8 mouse cellular contexts compared by ENCODE assay signal in the genomic region with DNA sequence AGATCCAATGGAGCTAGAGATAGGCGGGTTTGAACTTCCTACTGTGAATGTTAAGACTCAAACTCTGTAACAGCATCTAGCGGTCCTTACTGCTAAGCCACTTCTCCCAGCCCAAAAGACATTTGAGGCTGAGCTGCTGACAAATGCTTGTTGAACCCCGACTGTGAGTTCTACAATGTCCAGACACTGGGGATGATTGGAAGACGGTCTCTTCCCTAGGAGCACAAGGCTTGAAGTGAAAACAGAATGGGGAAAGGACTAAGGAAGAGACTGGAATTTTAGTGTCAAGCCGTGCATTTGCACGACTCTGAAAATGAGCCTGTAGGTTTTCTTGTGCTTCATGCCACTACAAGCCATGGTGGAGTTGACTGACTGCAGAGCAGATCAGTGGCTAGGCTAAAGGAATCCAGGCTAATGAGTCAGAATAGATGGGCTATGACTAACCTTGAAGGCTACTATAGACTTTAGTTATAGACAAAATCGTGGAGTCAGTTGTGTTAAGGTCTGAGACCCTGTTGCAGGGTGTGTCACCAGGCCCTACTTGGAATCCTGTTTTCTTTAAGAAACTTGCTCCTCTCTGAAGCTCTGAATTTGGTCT. TPM values are rescaled to one million over a fixed set of nuclear protein-coding genes. Genes with fewer than 3 reads are reported as not detected.
DNase-seq lines count a peak whose midpoint lies in the region; ATAC-seq and TF ChIP-seq lines count a peak whose summit lies in the region.

No protein-coding gene starts in this region.

- no peaks in the 10 kb centered on the region for H3K9me3 ChIP-seq in hindbrain, embryonic 14.5 days (ENCODE audit: control insufficient read depth, low read length)
- H3K9me3 ChIP-seq in midbrain, embryonic 14.5 days (ENCODE audit: control insufficient read depth, low read length) = no peaks in the 10 kb centered on the region

- no peak for DNase-seq in kidney, adult 2 months
- no peak for DNase-seq in kidney, postnatal 4 days
- no peak for DNase-seq in hindbrain, embryonic 14.5 days (ENCODE audit: low spot score)
- peak; percentile 18 for DNase-seq in midbrain, embryonic 14.5 days
- no peak for DNase-seq in frontal cortex, postnatal 36 days (ENCODE audit: low spot score in 2 of 2)
- DNase-seq in ovary, postnatal 10 days (ENCODE audit: low spot score) = no peak
- no peak for DNase-seq in right cerebral cortex, adult 2 months (ENCODE audit: low spot score in 2 of 2)

- peak overlapping the region; percentile 98 for H3K4me3 ChIP-seq in kidney, adult 2 months (ENCODE audit: insufficient read depth, low read depth, low read length)
- H3K4me3 ChIP-seq in bone marrow macrophage, adult 2 months (ENCODE audit: insufficient read depth, low read length) = peak overlapping the region; percentile 90; the same call in 1 of the 2 replicates
- H3K4me3 ChIP-seq in hindbrain, embryonic 14.5 days (replicated peaks; ENCODE audit: low read length) = peak overlapping the region; percentile 89
- H3K4me3 ChIP-seq in midbrain, embryonic 14.5 days (replicated peaks; ENCODE audit: low read depth, low read length) = peak overlapping the region; percentile 91

- H3K4me2 ChIP-seq in hindbrain, embryonic 14.5 days (replicated peaks) = peak overlapping the region; percentile 84
- H3K4me2 ChIP-seq in midbrain, embryonic 14.5 days (ENCODE audit: low read length) = peak overlapping the region; percentile 74

- peaks cover 3% of the 10 kb centered on the region; the same call in 1 of the 2 replicates for H3K4me1 ChIP-seq in kidney, adult 2 months (ENCODE audit: control insufficient read depth, insufficient read depth, low read length)
- no peaks in the 10 kb centered on the region for H3K4me1 ChIP-seq in bone marrow macrophage, adult 2 months (ENCODE audit: control insufficient read depth, insufficient read depth, low read length)
- H3K4me1 ChIP-seq in hindbrain, embryonic 14.5 days (replicated peaks; ENCODE audit: control insufficient read depth, insufficient read depth, low read length) = peaks cover 8% of the 10 kb centered on the region; the same call in 1 of the 2 replicates
- H3K4me1 ChIP-seq in midbrain, embryonic 14.5 days (ENCODE audit: control insufficient read depth, insufficient read depth, low read length) = peaks cover 7% of the 10 kb centered on the region; the same call in 1 of the 2 replicates

- H3K9ac ChIP-seq in hindbrain, embryonic 14.5 days = peak overlapping the region; percentile 49
- no peak overlapping the region; the same call in 1 of the 2 replicates for H3K9ac ChIP-seq in midbrain, embryonic 14.5 days (replicated peaks; ENCODE audit: low read length)

- no peaks in the 10 kb centered on the region for H3K27me3 ChIP-seq in kidney, adult 2 months (replicated peaks; ENCODE audit: control insufficient read depth, insufficient read depth, low read length)
- H3K27me3 ChIP-seq in hindbrain, embryonic 14.5 days (ENCODE audit: control insufficient read depth, insufficient read depth, low read length) = no peaks in the 10 kb centered on the region
- no peaks in the 10 kb centered on the region for H3K27me3 ChIP-seq in midbrain, embryonic 14.5 days (ENCODE audit: control insufficient read depth, insufficient read depth, low read length)

- TF ChIP-seq CTCF in kidney, adult 2 months (conservative IDR thresholded peaks at IDR 0.05; ENCODE audit: insufficient read depth, insufficient read length, low read depth, low read length) = no peak
- TF ChIP-seq CTCF in bone marrow macrophage, adult 2 months (IDR thresholded peaks at IDR 0.05; ENCODE audit: low read depth, low read length) = no peak

- 57% methylated on average over 7 of the region's 7 CpGs for WGBS in kidney, adult 2 months
- WGBS in hindbrain, embryonic 14.5 days = 60% methylated on average over 7 of the region's 7 CpGs
- 57% methylated on average over 7 of the region's 7 CpGs for WGBS in midbrain, embryonic 14.5 days

- ATAC-seq in hindbrain, embryonic 14.5 days (ENCODE audit: low FRiP score) = no peak
- no peak for ATAC-seq in midbrain, embryonic 14.5 days (ENCODE audit: low FRiP score, low TSS enrichment)

- no peaks in the 10 kb centered on the region for H3K36me3 ChIP-seq in kidney, adult 2 months (ENCODE audit: control insufficient read depth, insufficient read depth, low read length)
- H3K36me3 ChIP-seq in hindbrain, embryonic 14.5 days (replicated peaks; ENCODE audit: control insufficient read depth, insufficient read depth) = peaks cover 11% of the 10 kb centered on the region
- peaks cover 15% of the 10 kb centered on the region for H3K36me3 ChIP-seq in midbrain, embryonic 14.5 days (ENCODE audit: control insufficient read depth, insufficient read depth, low read length)

- H3K27ac ChIP-seq in kidney, adult 2 months (ENCODE audit: insufficient read depth, low read depth, low read length) = no peak overlapping the region
- H3K27ac ChIP-seq in bone marrow macrophage, adult 2 months (ENCODE audit: insufficient read depth, low read depth, low read length) = no peak overlapping the region
- H3K27ac ChIP-seq in hindbrain, embryonic 14.5 days = peak overlapping the region; percentile 30; the same call in 1 of the 2 replicates
- H3K27ac ChIP-seq in midbrain, embryonic 14.5 days (replicated peaks; ENCODE audit: low read depth, low read length) = no peak overlapping the region

- no peak for TF ChIP-seq POLR2A in kidney, adult 2 months (IDR thresholded peaks at IDR 0.05; ENCODE audit: low read depth, low read length)
- no peak for TF ChIP-seq POLR2A in bone marrow macrophage, adult 2 months (IDR thresholded peaks at IDR 0.05; ENCODE audit: borderline replicate concordance, low read depth, low read length)

RNA-seq across cellular contexts. Expression of a gene that starts 0.6 kb away (rescaled TPM):
- 9.2 and 11.0 TPM in 2 replicates for polyA plus RNA-seq in kidney, adult 2 months (2012; rRNA removed)
- 12.1 and 15.0 TPM in 2 replicates for polyA plus RNA-seq in bone marrow macrophage, adult 2 months (2012; ENCODE audit: insufficient read depth, insufficient read length, missing spikeins)
- polyA plus RNA-seq in hindbrain, embryonic 14.5 days (2014; fragmentation: Nextera tagmentation; extraction: Ambion mirVana) = 65.3 and 70.3 TPM in 2 replicates
- 61.7 and 65.1 TPM in 2 replicates for polyA plus RNA-seq in midbrain, embryonic 14.5 days (2014; fragmentation: Nextera tagmentation; extraction: Ambion mirVana)

RNA-seq across cellular contexts. Expression of a gene that starts 36.7 kb away (rescaled TPM):
- 1.7 and 2.3 TPM in 2 replicates for polyA plus RNA-seq in kidney, adult 2 months (2012; rRNA removed)
- 2.6 and 4.0 TPM in 2 replicates for polyA plus RNA-seq in bone marrow macrophage, adult 2 months (2012; ENCODE audit: insufficient read depth, insufficient read length, missing spikeins)
- polyA plus RNA-seq in hindbrain, embryonic 14.5 days (2014; fragmentation: Nextera tagmentation; extraction: Ambion mirVana) = 2.7 and 3.1 TPM in 2 replicates
- polyA plus RNA-seq in midbrain, embryonic 14.5 days (2014; fragmentation: Nextera tagmentation; extraction: Ambion mirVana) = 3.4 and 4.1 TPM in 2 replicates

RNA-seq across cellular contexts. Expression of a gene that starts 36.9 kb away (rescaled TPM):
- 36.4 and 48.0 TPM in 2 replicates for polyA plus RNA-seq in kidney, adult 2 months (2012; rRNA removed)
- polyA plus RNA-seq in bone marrow macrophage, adult 2 months (2012; ENCODE audit: insufficient read depth, insufficient read length, missing spikeins) = 1.9 and 2.3 TPM in 2 replicates
- polyA plus RNA-seq in hindbrain, embryonic 14.5 days (2014; fragmentation: Nextera tagmentation; extraction: Ambion mirVana) = 6.0 and 6.1 TPM in 2 replicates
- polyA plus RNA-seq in midbrain, embryonic 14.5 days (2014; fragmentation: Nextera tagmentation; extraction: Ambion mirVana) = 5.4 and 6.2 TPM in 2 replicates

RNA-seq across cellular contexts. Expression of a gene that starts 40.8 kb away (rescaled TPM):
- 91.5 and 107 TPM in 2 replicates for polyA plus RNA-seq in kidney, adult 2 months (2012; rRNA removed)
- polyA plus RNA-seq in bone marrow macrophage, adult 2 months (2012; ENCODE audit: insufficient read depth, insufficient read length, missing spikeins) = not detected in 2 replicates
- 4.6 and 5.0 TPM in 2 replicates for polyA plus RNA-seq in hindbrain, embryonic 14.5 days (2014; fragmentation: Nextera tagmentation; extraction: Ambion mirVana)
- polyA plus RNA-seq in midbrain, embryonic 14.5 days (2014; fragmentation: Nextera tagmentation; extraction: Ambion mirVana) = 3.3 and 5.2 TPM in 2 replicates

RNA-seq across cellular contexts. Expression of a gene that starts 46.2 kb away (rescaled TPM):
- polyA plus RNA-seq in kidney, adult 2 months (2012; rRNA removed) = 36.6 and 48.6 TPM in 2 replicates
- 88.5 and 105 TPM in 2 replicates for polyA plus RNA-seq in bone marrow macrophage, adult 2 months (2012; ENCODE audit: insufficient read depth, insufficient read length, missing spikeins)
- 67.6 and 69.7 TPM in 2 replicates for polyA plus RNA-seq in hindbrain, embryonic 14.5 days (2014; fragmentation: Nextera tagmentation; extraction: Ambion mirVana)
- 69.3 and 71.9 TPM in 2 replicates for polyA plus RNA-seq in midbrain, embryonic 14.5 days (2014; fragmentation: Nextera tagmentation; extraction: Ambion mirVana)
